Mouse (Mus musculus) heart, postnatal 0 days (tissue): Measurements from ENCODE around the gene Thsd7b.

Source experiments
- CTCF ChIP-seq: IDR thresholded peaks from 2 replicates; pipeline ENCODE4 v1.5.1; 2016; ENCODE audit warnings: antibody characterized with exemption, control low read depth, low read depth
- EP300 ChIP-seq: IDR thresholded peaks from 2 replicates; pipeline ENCODE4 v1.6.1; 2016; ENCODE audit warnings: antibody characterized with exemption, low read depth

- TF ChIP-seq CTCF (no peak), EP300 (no peak)
These were observed 289.6 kb downstream of the Thsd7b start for GRCm38 (mm10) chr1:129562707-129563106.
